Mouse (Mus musculus) hematopoietic multipotent progenitor cell, adult 10-12 weeks (in vitro differentiated cells): ENCODE measurements around the gene Olfr788. TPM values are rescaled to one million over a fixed set of nuclear protein-coding genes. Genes with fewer than 3 reads are reported as not detected.

Experiments used
- polyA plus RNA-seq: library from polyadenylated mRNA; stranded (reverse); fragments of >175 nt; gene quantifications from 2 replicates; pipeline ENCODE4 v1.2.3, GENCODE M21; 2012; ENCODE audit warnings: low replicate concordance

The Olfr788 gene
- polyA plus RNA-seq: not detected in 2 replicates

GRCm38 (mm10) chr10:129470698-129471097 lies at the start of gene Olfr788:
TSS of gene Olfr788 (plus strand) at chr10:129470998.

GRCm38 (mm10) chr10:129427006-129427405 lies 43.8 kb upstream of the Olfr788 start, which contains the start of gene Olfr786:
TSS of gene Olfr786 (plus strand) at chr10:129427306.

GRCm38 (mm10) chr10:129461562-129461961 lies 9.2 kb upstream of the Olfr788 start, which contains the start of gene Olfr787:
TSS of gene Olfr787 (plus strand) at chr10:129461862.

GRCm38 (mm10) chr10:129484452-129484851 lies 13.7 kb downstream of the Olfr788 start, which contains the start of gene Olfr789:
TSS of gene Olfr789 (plus strand) at chr10:129484752.

GRCm38 (mm10) chr10:129498192-129498591 lies 27.4 kb downstream of the Olfr788 start, which contains the start of gene Olfr790:
TSS of gene Olfr790 (plus strand) at chr10:129498492.

GRCm38 (mm10) chr10:129521492-129521891 lies 50.7 kb downstream of the Olfr788 start, which contains the start of gene Olfr791:
TSS of gene Olfr791 (plus strand) at chr10:129521792.

Other genes with a start within 250 kb of the Olfr788 start
- not detected in 2 replicates for gene Olfr774, start 234.8 kb upstream of the Olfr788 start, polyA plus RNA-seq
- not detected in 2 replicates for gene Olfr775, start 222.6 kb upstream of the Olfr788 start, polyA plus RNA-seq
- not detected in 2 replicates for gene Olfr776, start 211.9 kb upstream of the Olfr788 start, polyA plus RNA-seq
- not detected in 2 replicates for gene Olfr777, start 199.5 kb upstream of the Olfr788 start, polyA plus RNA-seq
- not detected in 2 replicates for gene Olfr780, start 152.9 kb upstream of the Olfr788 start, polyA plus RNA-seq
- not detected in 2 replicates for gene Olfr781, start 142.1 kb upstream of the Olfr788 start, polyA plus RNA-seq
- gene Olfr782, start 122.1 kb upstream of the Olfr788 start, polyA plus RNA-seq: not detected in 2 replicates
- not detected in 2 replicates for gene Olfr784, start 86.9 kb upstream of the Olfr788 start, polyA plus RNA-seq
- not detected in 2 replicates for gene Olfr785, start 65.6 kb upstream of the Olfr788 start, polyA plus RNA-seq
- gene Olfr786, start 43.7 kb upstream of the Olfr788 start, polyA plus RNA-seq: not detected in 2 replicates
- not detected in 2 replicates for gene Olfr787, start 9.1 kb upstream of the Olfr788 start, polyA plus RNA-seq
- gene Olfr789, start 13.8 kb downstream of the Olfr788 start, polyA plus RNA-seq: not detected in 2 replicates
- gene Olfr790, start 27.5 kb downstream of the Olfr788 start, polyA plus RNA-seq: not detected in 2 replicates
- not detected in 2 replicates for gene Olfr791, start 50.8 kb downstream of the Olfr788 start, polyA plus RNA-seq
- gene Olfr792, start 68.2 kb downstream of the Olfr788 start, polyA plus RNA-seq: not detected in 2 replicates
- not detected in 2 replicates for gene Olfr794, start 96.7 kb downstream of the Olfr788 start, polyA plus RNA-seq
- not detected in 2 replicates for gene Olfr796, start 141.6 kb downstream of the Olfr788 start, polyA plus RNA-seq
- not detected in 2 replicates for gene Olfr798, start 156.9 kb downstream of the Olfr788 start, polyA plus RNA-seq
- gene Olfr799, start 166.5 kb downstream of the Olfr788 start, polyA plus RNA-seq: not detected in 2 replicates
- gene Olfr800, start 186.7 kb downstream of the Olfr788 start, polyA plus RNA-seq: not detected in 2 replicates
- gene Olfr801, start 202.9 kb downstream of the Olfr788 start, polyA plus RNA-seq: not detected in 2 replicates
- 0.15 TPM in 1 of 2 replicates, not detected in the other for gene Olfr802, start 217.2 kb downstream of the Olfr788 start, polyA plus RNA-seq
- gene Olfr803, start 223.3 kb downstream of the Olfr788 start, polyA plus RNA-seq: not detected in 2 replicates
- gene Olfr804, start 232.2 kb downstream of the Olfr788 start, polyA plus RNA-seq: not detected in 2 replicates